Mouse (Mus musculus) myocyte (in vitro differentiated cells): Measurements from ENCODE around the gene Gm20388. TPM values are rescaled to one million over a fixed set of nuclear protein-coding genes. Genes with fewer than 3 reads are reported as not detected.

Experiments
- H3K27me3 ChIP-seq: one replicate; pipeline ENCODE4 v1.6.1; 2011; ENCODE audit not compliant: control insufficient read depth, insufficient read depth, insufficient read length
- H3K36me3 ChIP-seq: one replicate; pipeline ENCODE4 v1.6.1; 2011; ENCODE audit not compliant: control insufficient read depth, insufficient read depth
- H3K4me2 ChIP-seq: one replicate; pipeline ENCODE4 v1.6.1; 2011; ENCODE audit warnings: low read depth, control low read depth
- H3K4me3 ChIP-seq: one replicate; pipeline ENCODE4 v1.5.1; 2011; ENCODE audit warnings: mild to moderate bottlenecking, control low read depth, moderate library complexity
- H3K79me2 ChIP-seq: one replicate; pipeline ENCODE4 v1.6.1; 2011; ENCODE audit not compliant: control insufficient read depth, insufficient read depth
- H3ac ChIP-seq: one replicate; pipeline ENCODE4 v1.6.1; 2011; ENCODE audit not compliant: control insufficient read depth, insufficient read length
- CEBPB ChIP-seq: IDR thresholded peaks from 2 replicates; pipeline ENCODE4 v1.6.1; 2011; ENCODE audit warnings: mild to moderate bottlenecking, moderate library complexity; ENCODE audit not compliant: poor library complexity, insufficient read depth, severe bottlenecking
- E2F4 ChIP-seq: IDR thresholded peaks from one replicate; pipeline ENCODE4 v1.6.1; 2011; ENCODE audit warnings: mild to moderate bottlenecking, control low read depth, moderate library complexity; ENCODE audit not compliant: insufficient read depth
- MAX ChIP-seq: IDR thresholded peaks from one replicate; pipeline ENCODE4 v1.6.1; 2011; ENCODE audit warnings: low read depth, mild to moderate bottlenecking, control low read depth
- MYOD1 ChIP-seq, 3 experiments: IDR thresholded peaks; one replicate each; pipeline ENCODE4 v1.6.1; 2011; ENCODE audit warnings: control low read depth in 2 of 3, low read depth in 2 of 3, mild to moderate bottlenecking in 2 of 3, moderate library complexity in 1 of 3; ENCODE audit not compliant: insufficient read length in 2 of 3, control insufficient read depth in 1 of 3
- MYOG ChIP-seq, 3 experiments: IDR thresholded peaks; one replicate each; pipeline ENCODE4 v1.6.1; 2011; ENCODE audit warnings: control low read depth in 2 of 3, low read depth in 2 of 3, mild to moderate bottlenecking in 2 of 3; ENCODE audit not compliant: insufficient read length in 2 of 3, control insufficient read depth in 1 of 3, insufficient read depth in 1 of 3
- POLR2A ChIP-seq: IDR thresholded peaks from one replicate; pipeline ENCODE4 v1.6.1; 2011; ENCODE audit warnings: low read depth, mild to moderate bottlenecking, control low read depth, moderate library complexity; ENCODE audit not compliant: insufficient read length
- POLR2AphosphoS2 ChIP-seq: IDR thresholded peaks from one replicate; pipeline ENCODE4 v1.6.1; 2011; ENCODE audit warnings: low read depth, control low read depth; ENCODE audit not compliant: insufficient read length
- REST ChIP-seq: IDR thresholded peaks from one replicate; pipeline ENCODE4 v1.6.1; 2011; ENCODE audit warnings: mild to moderate bottlenecking, control low read depth, moderate library complexity; ENCODE audit not compliant: insufficient read depth, insufficient read length
- SRF ChIP-seq: IDR thresholded peaks from one replicate; pipeline ENCODE4 v1.6.1; 2011; ENCODE audit warnings: low read depth; ENCODE audit not compliant: control insufficient read depth, insufficient read length
- TCF12 ChIP-seq: IDR thresholded peaks from one replicate; pipeline ENCODE4 v1.6.1; 2011; ENCODE audit warnings: mild to moderate bottlenecking, control low read depth; ENCODE audit not compliant: poor library complexity, insufficient read depth, severe bottlenecking
- TCF3 ChIP-seq: IDR thresholded peaks from one replicate; pipeline ENCODE4 v1.6.1; 2011; ENCODE audit warnings: low read depth, control low read depth; ENCODE audit not compliant: insufficient read length
- USF1 ChIP-seq: IDR thresholded peaks from one replicate; pipeline ENCODE4 v1.6.1; 2011; ENCODE audit warnings: low read depth, mild to moderate bottlenecking, control low read depth, moderate library complexity
- polyA plus RNA-seq: library from polyadenylated mRNA; unstranded; fragments of >200 nt; fragmentation: generic; extraction: Trizol; gene quantifications from one replicate; pipeline ENCODE4 v1.2.1, GENCODE M21; 2012; ENCODE audit warnings: missing spikeins

Gm20388 gene
- polyA plus RNA-seq, 1 experiment = 15.3 TPM

- TF ChIP-seq CEBPB (no peak), POLR2A (no peak), MYOG (IDR thresholded peaks at IDR 0.05; ENCODE audit: control insufficient read depth in 1 of 3, insufficient read depth in 1 of 3, insufficient read length in 2 of 3, low read depth in 2 of 3) (no peak), POLR2AphosphoS2 (no peak), TCF3 (no peak), USF1 (no peak), SRF (no peak), MAX (no peak), MYOD1 (IDR thresholded peaks at IDR 0.05; ENCODE audit: control insufficient read depth in 1 of 3, insufficient read length in 2 of 3, low read depth in 2 of 3) (no peak), TCF12 (no peak), E2F4 (no peak), REST (no peak)
- Histone ChIP-seq H3K4me3 (no peak overlapping the region), H3ac (no peak overlapping the region), H3K79me2 (no peaks in the 10 kb centered on the region), H3K4me2 (no peak overlapping the region), H3K36me3 (no peaks in the 10 kb centered on the region), H3K27me3 (peaks cover 24% of the 10 kb centered on the region)
Measured at GRCm38 (mm10) chr8:121043719-121044440, 1133.2 kb downstream of the Gm20388 start.

- Histone ChIP-seq H3K36me3 (no peaks in the 10 kb centered on the region), H3K4me2 (no peak overlapping the region), H3K79me2 (no peaks in the 10 kb centered on the region), H3K4me3 (no peak overlapping the region), H3ac (no peak overlapping the region), H3K27me3 (peaks cover 34% of the 10 kb centered on the region)
- TF ChIP-seq POLR2A = no peak
- no peak for TF ChIP-seq TCF12
- no peak for TF ChIP-seq SRF
Measured at GRCm38 (mm10) chr8:121047441-121047840, 1136.8 kb downstream of the Gm20388 start.

GRCm38 (mm10) chr8:121058081-121058480 is 1147.4 kb downstream of the Gm20388 start:
- no peaks in the 10 kb centered on the region for H3K79me2 ChIP-seq
- no peak overlapping the region for H3ac ChIP-seq
- no peak overlapping the region for H3K4me3 ChIP-seq
- no peak for TF ChIP-seq E2F4
- no peak for TF ChIP-seq POLR2A
- no peak for TF ChIP-seq TCF12
- TF ChIP-seq MYOG (IDR thresholded peaks at IDR 0.05; ENCODE audit: control insufficient read depth in 1 of 3, insufficient read depth in 1 of 3, insufficient read length in 2 of 3, low read depth in 2 of 3) = no peak
- no peak for TF ChIP-seq POLR2AphosphoS2
- TF ChIP-seq REST = no peak
- TF ChIP-seq MAX = no peak
- TF ChIP-seq SRF = no peak
- TF ChIP-seq TCF3 = no peak
- TF ChIP-seq CEBPB = no peak
- H3K27me3 ChIP-seq = peaks cover 76% of the 10 kb centered on the region
- no peaks in the 10 kb centered on the region for H3K36me3 ChIP-seq
- no peak overlapping the region for H3K4me2 ChIP-seq

GRCm38 (mm10) chr8:121059098-121059497 is 1148.5 kb downstream of the Gm20388 start:
- TF ChIP-seq REST (no peak), E2F4 (no peak), SRF (no peak)
- no peak overlapping the region for H3K4me3 ChIP-seq
- no peaks in the 10 kb centered on the region for H3K79me2 ChIP-seq
- no peaks in the 10 kb centered on the region for H3K36me3 ChIP-seq
- H3ac ChIP-seq = no peak overlapping the region
- no peak overlapping the region for H3K4me2 ChIP-seq
- peaks cover 82% of the 10 kb centered on the region for H3K27me3 ChIP-seq

- peaks cover 78% of the 10 kb centered on the region for H3K27me3 ChIP-seq
- no peak overlapping the region for H3ac ChIP-seq
- H3K79me2 ChIP-seq = no peaks in the 10 kb centered on the region
- H3K4me3 ChIP-seq = no peak overlapping the region
- TF ChIP-seq REST (no peak), CEBPB (no peak), MYOG (IDR thresholded peaks at IDR 0.05; ENCODE audit: control insufficient read depth in 1 of 3, insufficient read depth in 1 of 3, insufficient read length in 2 of 3, low read depth in 2 of 3) (no peak), POLR2A (no peak), MAX (no peak), E2F4 (no peak), USF1 (no peak), POLR2AphosphoS2 (no peak), TCF3 (no peak), TCF12 (no peak), SRF (no peak), MYOD1 (IDR thresholded peaks at IDR 0.05; ENCODE audit: control insufficient read depth in 1 of 3, insufficient read length in 2 of 3, low read depth in 2 of 3) (no peak)
- H3K4me2 ChIP-seq = no peak overlapping the region
- no peaks in the 10 kb centered on the region for H3K36me3 ChIP-seq
Measured at GRCm38 (mm10) chr8:121062521-121062920, 1151.9 kb downstream of the Gm20388 start.
